In genomic region chr6:38956641-38957040, GRCm38 (mm10) we compare ENCODE assay signal across 14 mouse cellular contexts.
"Had no signal": no experiment of that assay in that cellular context is flagged by ENCODE, and none has a peak within 500 bp of the region (broad histone marks: within the 10 kb centered on the region; RNA-seq: fewer than 3 reads in every experiment).

No protein-coding gene starts in this region.

- H3K27ac ChIP-seq: liver, embryonic 15.5 days; macrophage; midbrain, embryonic 13.5 days; stomach, embryonic 15.5 days had no signal

- ATAC-seq: intestine, postnatal 0 days; midbrain, embryonic 13.5 days; midbrain, embryonic 16.5 days had no signal

- H3K4me3 ChIP-seq: liver, embryonic 15.5 days; midbrain, embryonic 13.5 days; stomach, embryonic 15.5 days had no signal

- DNase-seq: kidney, adult 2 months; kidney, postnatal 14 days; kidney, postnatal 4 days; lung, adult 18-20 months; right cerebral cortex, postnatal 14 days; right cerebral cortex, postnatal 4 days; thymus, adult 18-20 months; thymus, postnatal 36 days had no signal

- H3K4me2 ChIP-seq: liver, embryonic 15.5 days; midbrain, embryonic 13.5 days; stomach, embryonic 15.5 days had no signal

- H3K36me3 ChIP-seq: liver, embryonic 15.5 days; midbrain, embryonic 13.5 days; stomach, embryonic 15.5 days had no signal

- H3K9me3 ChIP-seq: liver, embryonic 15.5 days; midbrain, embryonic 13.5 days; stomach, embryonic 15.5 days had no signal

- H3K9ac ChIP-seq: liver, embryonic 15.5 days; midbrain, embryonic 13.5 days; stomach, embryonic 15.5 days had no signal

- H3K27me3 ChIP-seq: midbrain, embryonic 13.5 days; stomach, embryonic 15.5 days had no signal
